Mouse (Mus musculus) forebrain, embryonic 16.5 days (tissue): ENCODE data around the gene Caap1. TPM values are rescaled to one million over a fixed set of nuclear protein-coding genes. Genes with fewer than 3 reads are reported as not detected.
A peak's percentile ranks its signal among the peaks of the same experiment; 100 is the strongest.

Experiments
- ATAC-seq: fragments of 200-750 bp; cut with Nextera tagmentation; 2 replicates; pipeline ENCODE4 v1.8.0; 2017; ENCODE audit warnings: mild to moderate bottlenecking, moderate library complexity
- H3K27ac ChIP-seq: fragments of 300-500 bp; sonication (generic); 2 replicates; pipeline ENCODE4 v1.5.1; 2014; ENCODE audit warnings: low read length, control low read depth
- H3K27me3 ChIP-seq: fragments of 300-500 bp; sonication (generic); replicated peaks from 2 replicates; pipeline ENCODE4 v1.6.1; 2014; ENCODE audit warnings: low read length; ENCODE audit not compliant: control insufficient read depth, insufficient read depth
- H3K36me3 ChIP-seq: fragments of 300-500 bp; sonication (generic); 2 replicates; pipeline ENCODE4 v1.6.1; 2014; ENCODE audit not compliant: control insufficient read depth, insufficient read depth
- H3K4me1 ChIP-seq: fragments of 300-500 bp; sonication (generic); replicated peaks from 2 replicates; pipeline ENCODE4 v1.6.1; 2014; ENCODE audit warnings: low read length; ENCODE audit not compliant: control insufficient read depth, insufficient read depth
- H3K4me2 ChIP-seq: fragments of 300-500 bp; sonication (generic); 2 replicates; pipeline ENCODE4 v1.6.1; 2014; ENCODE audit warnings: mild to moderate bottlenecking, low read length, control low read depth
- H3K4me3 ChIP-seq: fragments of 300-500 bp; sonication (generic); replicated peaks from 2 replicates; pipeline ENCODE4 v1.5.1; 2014; ENCODE audit warnings: mild to moderate bottlenecking, low read length, control low read depth
- H3K9ac ChIP-seq: fragments of 300-500 bp; sonication (generic); replicated peaks from 2 replicates; pipeline ENCODE4 v1.6.1; 2014; ENCODE audit warnings: low read depth, low read length, control low read depth
- H3K9me3 ChIP-seq: fragments of 300-500 bp; sonication (generic); 2 replicates; pipeline ENCODE4 v1.6.1; 2016; ENCODE audit warnings: low read length; ENCODE audit not compliant: control insufficient read depth
- WGBS: fragments of 180-500 bp; shearing (Covaris S2); extraction: QIAGEN DNeasy Blood & Tissue Kit; methylation state at CpG from one replicate; pipeline ENCODE4 v1.1.7; 2014; 5-methylcytosine and 5-hydroxymethylcytosine counted together
- polyA plus RNA-seq: library from polyadenylated mRNA; unstranded; fragments of >200 nt; fragmentation: Nextera tagmentation; extraction: Ambion mirVana; gene quantifications from 2 replicates; pipeline ENCODE4 v1.2.1, GENCODE M21; 2015

Gene Caap1
- polyA plus RNA-seq, 1 experiment from 2014 or later, result 18.7 TPM

GRCm38 (mm10) chr4:94564297-94564696 lies 7.7 kb upstream of the Caap1 start:
- ATAC-seq, result no peak
- H3K4me2 ChIP-seq, result no peak overlapping the region

GRCm38 (mm10) chr4:94561954-94562648 lies 5.5 kb upstream of the Caap1 start:
- Histone ChIP-seq H3K9ac (no peak overlapping the region), H3K4me3 (no peak overlapping the region), H3K36me3 (peaks cover 2% of the 10 kb centered on the region; the same call in 1 of the 2 replicates), H3K4me1 (no peaks in the 10 kb centered on the region), H3K4me2 (no peak overlapping the region), H3K27ac (no peak overlapping the region), H3K9me3 (no peaks in the 10 kb centered on the region), H3K27me3 (no peaks in the 10 kb centered on the region)
- no peak for ATAC-seq
- WGBS, result 77% methylated on average over 7 of the region's 7 CpGs

More at GRCm38 (mm10) chr4:94564297-94564696, 7.7 kb upstream of the Caap1 start:
- no peaks in the 10 kb centered on the region for H3K27me3 ChIP-seq
- H3K9ac ChIP-seq, result no peak overlapping the region
- no peaks in the 10 kb centered on the region for H3K9me3 ChIP-seq
- peaks cover 6% of the 10 kb centered on the region for H3K36me3 ChIP-seq
- H3K4me3 ChIP-seq, result no peak overlapping the region
- no peak overlapping the region for H3K27ac ChIP-seq
- H3K4me1 ChIP-seq, result no peaks in the 10 kb centered on the region

- no peaks in the 10 kb centered on the region for H3K36me3 ChIP-seq
- H3K27me3 ChIP-seq, result no peaks in the 10 kb centered on the region
- H3K9me3 ChIP-seq, result no peaks in the 10 kb centered on the region
- no peak overlapping the region for H3K9ac ChIP-seq
- no peak overlapping the region for H3K4me2 ChIP-seq
- ATAC-seq, result no peak
- peaks cover 7% of the 10 kb centered on the region for H3K4me1 ChIP-seq
- no peak overlapping the region for H3K4me3 ChIP-seq
- 89% methylated on average over 1 of the region's 1 CpGs for WGBS
- H3K27ac ChIP-seq, result no peak overlapping the region
Observed at GRCm38 (mm10) chr4:94560316-94560715, 3.7 kb upstream of the Caap1 start.

GRCm38 (mm10) chr4:94559266-94559665 lies 2.7 kb upstream of the Caap1 start:
- H3K4me3 ChIP-seq, result no peak overlapping the region
- no peaks in the 10 kb centered on the region for H3K27me3 ChIP-seq
- no peak overlapping the region for H3K9ac ChIP-seq
- peaks cover 11% of the 10 kb centered on the region for H3K4me1 ChIP-seq
- 40% methylated on average over 2 of the region's 2 CpGs for WGBS
- H3K36me3 ChIP-seq, result no peaks in the 10 kb centered on the region
- H3K4me2 ChIP-seq, result no peak overlapping the region
- H3K27ac ChIP-seq, result no peak overlapping the region
- ATAC-seq, result no peak
- no peaks in the 10 kb centered on the region for H3K9me3 ChIP-seq

- H3K4me2 ChIP-seq, result peak overlapping the region; percentile 28; the same call in 1 of the 2 replicates
- H3K27ac ChIP-seq, result no peak overlapping the region
Observed at GRCm38 (mm10) chr4:94557145-94557544, 549 bp upstream of the Caap1 start.

GRCm38 (mm10) chr4:94554955-94555494 lies 1.6 kb downstream of the Caap1 start:
- H3K4me3 ChIP-seq, result no peak overlapping the region
- H3K27me3 ChIP-seq, result no peaks in the 10 kb centered on the region
- H3K27ac ChIP-seq, result no peak overlapping the region
- ATAC-seq, result no peak
- WGBS, result 93% methylated on average over 5 of the region's 5 CpGs
- no peak overlapping the region for H3K9ac ChIP-seq
- peaks cover 11% of the 10 kb centered on the region for H3K4me1 ChIP-seq
- H3K36me3 ChIP-seq, result no peaks in the 10 kb centered on the region
- H3K9me3 ChIP-seq, result no peaks in the 10 kb centered on the region
- H3K4me2 ChIP-seq, result peak overlapping the region; percentile 74; the same call in 1 of the 2 replicates

More at GRCm38 (mm10) chr4:94557145-94557544, 549 bp upstream of the Caap1 start:
- 77% methylated on average over 7 of the region's 7 CpGs for WGBS
- peak; percentile 1; the same call in 1 of the 2 replicates for ATAC-seq
- H3K27me3 ChIP-seq, result no peaks in the 10 kb centered on the region
- no peaks in the 10 kb centered on the region for H3K36me3 ChIP-seq
- no peak overlapping the region for H3K9ac ChIP-seq
- H3K9me3 ChIP-seq, result no peaks in the 10 kb centered on the region
- H3K4me3 ChIP-seq, result no peak overlapping the region
- peaks cover 11% of the 10 kb centered on the region for H3K4me1 ChIP-seq

- WGBS, result 63% methylated on average over 7 of the region's 7 CpGs
- no peak for ATAC-seq
- H3K27me3 ChIP-seq, result no peaks in the 10 kb centered on the region
Observed at GRCm38 (mm10) chr4:94544321-94544720, 12.3 kb downstream of the Caap1 start.

GRCm38 (mm10) chr4:94543041-94543440 lies 13.6 kb downstream of the Caap1 start:
- Histone ChIP-seq H3K27me3 (no peaks in the 10 kb centered on the region), H3K4me3 (no peak overlapping the region), H3K36me3 (peaks cover 7% of the 10 kb centered on the region), H3K27ac (no peak overlapping the region), H3K4me2 (no peak overlapping the region), H3K9me3 (no peaks in the 10 kb centered on the region), H3K9ac (no peak overlapping the region), H3K4me1 (no peaks in the 10 kb centered on the region)
- no peak for ATAC-seq
- WGBS, result 95% methylated on average over 4 of the region's 4 CpGs

More at GRCm38 (mm10) chr4:94544321-94544720, 12.3 kb downstream of the Caap1 start:
- H3K4me1 ChIP-seq, result no peaks in the 10 kb centered on the region
- no peak overlapping the region for H3K9ac ChIP-seq
- peaks cover 7% of the 10 kb centered on the region for H3K36me3 ChIP-seq
- no peak overlapping the region for H3K27ac ChIP-seq
- H3K9me3 ChIP-seq, result no peaks in the 10 kb centered on the region
- H3K4me3 ChIP-seq, result no peak overlapping the region
- no peak overlapping the region for H3K4me2 ChIP-seq

- H3K4me1 ChIP-seq, result no peaks in the 10 kb centered on the region
- H3K4me2 ChIP-seq, result no peak overlapping the region
- H3K27me3 ChIP-seq, result no peaks in the 10 kb centered on the region
- no peak overlapping the region for H3K9ac ChIP-seq
- no peaks in the 10 kb centered on the region for H3K9me3 ChIP-seq
- no peak overlapping the region for H3K4me3 ChIP-seq
- ATAC-seq, result peak; percentile 68; the same call in 1 of the 2 replicates
- no peaks in the 10 kb centered on the region for H3K36me3 ChIP-seq
- no peak overlapping the region for H3K27ac ChIP-seq
Observed at GRCm38 (mm10) chr4:94533205-94533604, 23.4 kb downstream of the Caap1 start.
